Mouse (Mus musculus): ENCODE results near the gene Slc43a2.

DNA sequence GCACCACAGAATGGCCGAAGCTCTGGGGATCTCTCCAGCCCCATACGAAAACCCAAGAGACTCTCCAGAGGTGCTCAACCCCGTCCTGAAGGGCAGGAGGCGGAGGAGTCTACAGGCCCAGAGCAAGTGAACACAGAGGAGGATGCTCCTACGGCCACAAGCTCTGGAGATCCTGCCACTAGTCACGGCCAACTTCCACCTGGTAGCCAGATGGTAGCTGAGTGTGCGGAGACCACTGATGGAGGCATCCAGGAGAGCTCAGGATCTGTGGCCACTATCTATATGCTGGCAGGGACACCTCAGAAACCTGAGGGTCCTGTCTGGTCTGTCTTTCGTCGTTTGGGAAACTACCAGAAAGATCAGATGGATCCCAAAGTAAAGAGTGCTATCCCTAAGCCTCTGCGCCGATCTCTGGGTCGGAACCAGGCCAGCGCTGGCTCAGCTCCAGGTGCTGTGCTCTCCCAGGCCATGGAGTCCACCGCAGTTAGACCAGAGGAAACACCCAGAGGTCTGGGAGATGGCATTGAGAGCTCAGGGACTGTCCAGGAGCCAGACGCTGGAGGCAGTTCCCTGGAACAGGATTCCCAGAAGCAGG lies 5.9 kb upstream of the Slc43a2 start:
- TF ChIP-seq POLR2A (IDR thresholded peaks at IDR 0.05; ENCODE audit: insufficient read depth, low read depth, low read length) (no peak), CTCF (IDR thresholded peaks at IDR 0.05; ENCODE audit: insufficient read depth, low read depth, low read length) (no peak)

All from olfactory bulb, adult 2 months (tissue).